Mouse (Mus musculus) hindbrain, postnatal 0 days (tissue): Measurements from ENCODE around the gene Mgrn1. TPM values are rescaled to one million over a fixed set of nuclear protein-coding genes. Genes with fewer than 3 reads are reported as not detected.

Experiments used
- ATAC-seq: fragments of 200-750 bp; cut with Nextera tagmentation; 2 replicates; pipeline ENCODE4 v1.8.0; 2017; ENCODE audit warnings: mild to moderate bottlenecking, moderate TSS enrichment, moderate library complexity
- DNase-seq: peaks from one replicate; pipeline ENCODE4 v3.0.0-alpha.2; 2015; ENCODE audit warnings: low spot score
- H3K27ac ChIP-seq: fragments of 300-500 bp; sonication (generic); 2 replicates; pipeline ENCODE4 v1.5.1; 2014; ENCODE audit warnings: mild to moderate bottlenecking
- H3K27me3 ChIP-seq: fragments of 300-500 bp; sonication (generic); 2 replicates; pipeline ENCODE4 v1.6.1; 2014; ENCODE audit warnings: low read length, mixed read lengths; ENCODE audit not compliant: insufficient read depth
- H3K36me3 ChIP-seq: fragments of 300-500 bp; sonication (generic); 2 replicates; pipeline ENCODE4 v1.6.1; 2014; ENCODE audit warnings: low read length, mixed read lengths; ENCODE audit not compliant: insufficient read depth
- H3K4me1 ChIP-seq: fragments of 300-500 bp; sonication (generic); 2 replicates; pipeline ENCODE4 v1.6.1; 2014; ENCODE audit warnings: antibody characterized with exemption, low read length, mixed read lengths; ENCODE audit not compliant: insufficient read depth
- H3K4me2 ChIP-seq: fragments of 300-500 bp; sonication (generic); 2 replicates; pipeline ENCODE4 v1.6.1; 2014; ENCODE audit warnings: low read depth, mild to moderate bottlenecking, low read length, moderate library complexity, mixed read lengths
- H3K4me3 ChIP-seq: fragments of 300-500 bp; sonication (generic); 2 replicates; pipeline ENCODE4 v1.5.1; 2014; ENCODE audit warnings: low read length
- H3K9ac ChIP-seq: fragments of 300-500 bp; sonication (generic); replicated peaks from 2 replicates; pipeline ENCODE4 v1.6.1; 2014; ENCODE audit warnings: mild to moderate bottlenecking, low read length, moderate library complexity, mixed read lengths
- H3K9me3 ChIP-seq: fragments of 300-500 bp; sonication (generic); 2 replicates; pipeline ENCODE4 v1.6.1; 2016; ENCODE audit warnings: low read length, mixed read lengths
- CTCF ChIP-seq: IDR thresholded peaks from 2 replicates; pipeline ENCODE4 v1.5.1; 2016; ENCODE audit warnings: antibody characterized with exemption, control low read depth, low read depth
- WGBS: fragments of 180-500 bp; shearing (Covaris S2); extraction: QIAGEN DNeasy Blood & Tissue Kit; methylation state at CpG from one replicate; pipeline ENCODE4 v1.1.7; 2014; 5-methylcytosine and 5-hydroxymethylcytosine counted together
- polyA plus RNA-seq: library from polyadenylated mRNA; unstranded; fragments of >200 nt; fragmentation: Nextera tagmentation; extraction: Ambion mirVana; gene quantifications from 2 replicates; pipeline ENCODE4 v1.2.1, GENCODE M21; 2015
- total RNA-seq: library from RNA; depleted of rRNA; stranded (reverse); fragments of >200 nt; gene quantifications from 2 replicates; pipeline ENCODE4 v1.2.3, GENCODE M21; 2014

Mgrn1 gene
- total and polyA plus RNA-seq, 2 experiments from 2014 or later, result 126 to 235 TPM

DNA sequence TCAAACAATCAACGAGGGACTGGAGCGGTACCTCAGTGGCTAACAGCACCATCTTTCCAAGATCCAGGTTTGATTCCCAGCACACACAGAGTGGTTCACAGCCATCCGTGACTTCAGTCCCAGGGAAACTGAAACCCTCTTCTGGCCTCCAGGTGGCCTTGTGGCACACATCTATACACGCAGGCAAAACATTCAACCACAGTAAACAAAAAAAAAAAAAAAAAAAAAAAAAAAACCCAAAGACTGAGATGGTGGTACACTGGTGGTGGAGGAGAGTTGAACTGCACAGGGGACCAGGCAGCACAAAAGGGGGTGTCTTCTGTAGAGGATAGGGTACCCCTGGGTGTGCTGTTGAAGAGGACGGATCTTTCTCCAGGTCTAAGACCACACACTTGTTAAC is 15.6 kb upstream of the Mgrn1 start:
- DNase-seq (no peak), ATAC-seq (no peak)
- Histone ChIP-seq H3K27me3 (no peaks in the 10 kb centered on the region), H3K4me3 (no peak overlapping the region), H3K9me3 (no peaks in the 10 kb centered on the region), H3K4me1 (no peaks in the 10 kb centered on the region), H3K27ac (no peak overlapping the region), H3K36me3 (peaks cover 3% of the 10 kb centered on the region; the same call in 1 of the 2 replicates), H3K9ac (no peak overlapping the region), H3K4me2 (no peak overlapping the region)
- WGBS, result 91% methylated on average over 5 of the region's 5 CpGs
- TF ChIP-seq CTCF, result no peak

DNA sequence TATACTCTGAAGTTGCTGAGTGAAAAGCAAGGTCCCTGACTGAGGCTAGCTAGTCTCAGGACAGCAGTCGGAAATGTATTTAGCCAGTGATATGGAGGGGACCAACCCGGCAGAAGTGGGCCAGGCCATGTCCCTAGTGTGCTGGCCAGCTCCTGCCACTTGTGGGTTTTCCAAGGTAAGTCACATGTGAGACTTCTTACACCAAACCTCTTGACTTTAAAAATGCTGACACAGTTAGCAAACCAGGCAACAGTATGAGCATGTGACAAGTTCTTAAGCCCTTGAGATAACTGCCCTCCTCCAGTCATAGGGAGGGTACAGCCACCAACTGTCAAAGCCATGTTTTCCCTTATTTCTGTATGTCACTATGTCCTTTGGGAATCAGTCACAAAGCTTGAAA is 14.1 kb upstream of the Mgrn1 start:
- no peak for TF ChIP-seq CTCF
- 89% methylated on average over 2 of the region's 2 CpGs for WGBS
- H3K9ac ChIP-seq, result no peak overlapping the region
- H3K4me3 ChIP-seq, result no peak overlapping the region
- ATAC-seq (no peak), DNase-seq (no peak)
- no peaks in the 10 kb centered on the region for H3K4me1 ChIP-seq
- H3K36me3 ChIP-seq, result peaks cover 3% of the 10 kb centered on the region; the same call in 1 of the 2 replicates
- no peak overlapping the region for H3K27ac ChIP-seq
- no peaks in the 10 kb centered on the region for H3K27me3 ChIP-seq
- no peak overlapping the region for H3K4me2 ChIP-seq
- H3K9me3 ChIP-seq, result no peaks in the 10 kb centered on the region

DNA sequence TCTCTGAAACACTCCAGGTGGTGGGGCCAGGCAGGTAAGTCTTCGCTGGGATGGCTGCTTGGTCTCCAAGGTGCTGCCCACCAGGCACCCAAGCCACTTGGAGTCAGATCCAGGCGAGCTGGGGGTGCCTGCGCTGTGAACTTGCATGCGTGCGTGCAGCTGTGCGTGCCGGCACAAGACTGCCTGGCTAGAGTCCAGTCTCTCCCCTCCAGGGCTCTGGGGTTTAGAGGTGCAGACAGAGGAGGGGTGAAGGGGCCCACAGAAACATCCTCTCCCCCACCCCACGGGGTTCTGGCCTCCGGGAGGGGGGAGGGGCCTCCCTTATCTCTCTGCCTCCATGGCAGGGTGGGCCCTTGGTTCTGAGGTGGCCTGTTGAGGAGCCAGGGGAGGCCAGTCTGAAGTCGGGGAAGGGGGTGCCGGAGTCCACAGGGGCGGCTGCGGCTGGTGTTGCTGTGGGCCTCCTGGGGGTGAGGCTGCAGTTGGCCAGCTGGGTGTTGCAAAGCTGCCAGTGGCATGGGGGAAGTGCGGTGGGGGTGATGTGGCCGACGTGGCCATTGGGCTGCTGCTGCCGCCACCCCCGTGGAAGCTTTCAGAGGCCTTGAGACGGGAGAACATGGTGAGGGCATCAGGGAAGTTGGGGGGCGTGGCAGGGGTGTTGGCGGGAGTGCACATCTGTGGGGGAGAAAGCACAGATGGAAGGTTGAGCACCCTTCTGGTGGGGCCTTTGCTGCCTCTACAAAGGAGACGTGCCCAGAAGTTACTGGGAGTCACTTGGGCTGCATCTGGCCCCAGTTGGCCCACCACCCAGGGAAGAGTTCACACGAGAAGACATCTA is 10.6 kb upstream of the Mgrn1 start:
- no peak overlapping the region for H3K4me2 ChIP-seq
- no peak overlapping the region for H3K27ac ChIP-seq
- no peaks in the 10 kb centered on the region for H3K27me3 ChIP-seq
- TF ChIP-seq CTCF, result no peak
- H3K9ac ChIP-seq, result no peak overlapping the region
- no peaks in the 10 kb centered on the region for H3K9me3 ChIP-seq
- peaks cover 15% of the 10 kb centered on the region for H3K4me1 ChIP-seq
- WGBS, result 65% methylated on average over 22 of the region's 23 CpGs
- no peak for DNase-seq
- H3K36me3 ChIP-seq, result peaks cover 3% of the 10 kb centered on the region; the same call in 1 of the 2 replicates
- no peak overlapping the region for H3K4me3 ChIP-seq
- no peak for ATAC-seq

DNA sequence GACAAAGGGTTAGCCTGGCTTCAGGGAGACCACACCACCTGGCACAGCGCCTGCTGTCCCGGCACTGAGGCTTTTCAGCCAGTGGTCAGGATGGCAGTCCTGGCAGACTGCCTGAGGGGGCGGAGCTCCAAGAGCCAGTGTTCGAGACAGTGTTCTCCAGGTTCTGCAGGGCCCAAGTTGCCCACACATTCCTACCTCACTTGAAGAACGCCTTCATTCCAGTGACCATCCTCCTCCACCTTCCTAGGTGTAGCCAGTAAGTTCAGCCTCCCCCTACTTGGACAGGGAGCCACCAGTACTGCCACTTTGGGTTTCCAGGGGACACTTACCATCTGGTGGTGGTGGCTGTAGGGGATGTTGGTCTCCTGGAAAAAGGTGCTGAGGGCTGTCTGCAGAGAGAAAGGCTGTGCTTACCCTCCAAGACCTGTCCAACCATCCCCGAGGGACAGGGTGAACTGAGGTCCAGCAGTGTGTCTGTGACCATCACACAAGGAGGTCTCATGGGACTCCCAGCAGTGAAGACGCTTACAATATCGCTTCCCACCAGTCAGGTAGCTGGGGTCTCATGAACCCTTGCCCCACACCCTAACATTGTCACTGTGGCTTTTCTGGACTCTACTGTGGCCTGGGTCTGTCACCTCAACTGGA is 9.9 kb upstream of the Mgrn1 start:
- no peaks in the 10 kb centered on the region for H3K27me3 ChIP-seq
- WGBS, result 67% methylated on average over 8 of the region's 8 CpGs
- H3K27ac ChIP-seq, result no peak overlapping the region

DNA sequence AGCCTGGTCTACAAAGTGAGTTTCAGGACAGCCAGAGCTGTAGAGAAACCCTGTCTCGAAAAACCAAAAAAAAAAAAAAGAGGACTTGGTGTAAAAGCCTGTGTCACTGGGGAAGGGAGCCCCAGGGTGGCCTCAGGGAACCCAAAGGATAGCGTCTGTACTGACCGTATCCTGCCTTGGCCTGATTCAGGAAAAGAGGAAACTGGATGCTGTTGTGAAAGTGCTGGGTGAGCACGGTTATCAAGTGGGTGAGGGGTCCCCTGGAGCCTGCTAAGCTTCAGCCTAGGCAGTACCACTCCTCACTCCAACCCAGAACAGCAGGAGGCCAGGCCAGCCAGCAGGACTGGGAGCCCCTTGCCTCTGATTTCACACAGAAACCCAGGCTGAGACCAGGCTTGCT is 8.9 kb upstream of the Mgrn1 start:
- Histone ChIP-seq H3K9ac (0 out of 2 replicates have a peak overlapping the region, but pooled peaks have one; percentile 89), H3K27me3 (no peaks in the 10 kb centered on the region), H3K9me3 (no peaks in the 10 kb centered on the region), H3K27ac (no peak overlapping the region), H3K4me1 (peaks cover 15% of the 10 kb centered on the region), H3K36me3 (peaks cover 3% of the 10 kb centered on the region; the same call in 1 of the 2 replicates), H3K4me2 (no peak overlapping the region), H3K4me3 (no peak overlapping the region)
- no peak for ATAC-seq
- TF ChIP-seq CTCF, result no peak
- WGBS, result 88% methylated on average over 4 of the region's 4 CpGs
- DNase-seq, result no peak

More for the DNA sequence above, 9.9 kb upstream of the Mgrn1 start:
- Histone ChIP-seq H3K4me3 (no peak overlapping the region), H3K36me3 (peaks cover 3% of the 10 kb centered on the region; the same call in 1 of the 2 replicates), H3K9ac (no peak overlapping the region), H3K4me2 (no peak overlapping the region), H3K4me1 (peaks cover 15% of the 10 kb centered on the region), H3K9me3 (no peaks in the 10 kb centered on the region)
- TF ChIP-seq CTCF, result no peak
- DNase-seq, result peak; percentile 82
- no peak for ATAC-seq

DNA sequence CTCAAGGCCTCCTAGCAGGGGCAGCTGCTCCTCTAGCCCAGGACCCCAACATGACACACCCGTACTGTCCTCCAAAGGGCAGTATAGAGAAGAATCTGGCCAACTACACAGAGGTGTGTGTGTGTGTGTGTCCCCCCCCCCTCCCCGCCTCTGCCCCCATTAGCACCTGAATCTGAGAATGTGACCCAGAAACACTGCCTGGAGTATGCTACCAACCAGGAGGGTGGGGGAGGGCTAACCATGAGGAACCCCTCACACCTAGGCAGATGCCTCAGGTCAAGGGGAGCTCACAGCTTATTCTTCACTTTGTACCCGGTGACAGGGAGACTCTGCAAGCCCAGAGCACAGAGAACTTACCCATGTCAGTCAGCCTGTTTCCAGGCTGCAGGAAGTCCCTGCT is 8.3 kb upstream of the Mgrn1 start:
- Histone ChIP-seq H3K4me3 (no peak overlapping the region), H3K4me1 (peaks cover 15% of the 10 kb centered on the region), H3K9me3 (no peaks in the 10 kb centered on the region), H3K9ac (0 out of 2 replicates have a peak overlapping the region, but pooled peaks have one; percentile 89), H3K27me3 (no peaks in the 10 kb centered on the region), H3K36me3 (peaks cover 3% of the 10 kb centered on the region; the same call in 1 of the 2 replicates), H3K27ac (peak overlapping the region; percentile 98; the same call in 1 of the 2 replicates), H3K4me2 (peak overlapping the region; percentile 63)
- 57% methylated on average over 3 of the region's 3 CpGs for WGBS
- no peak for TF ChIP-seq CTCF
- ATAC-seq, result no peak
- DNase-seq, result no peak
